Mouse (Mus musculus): ENCODE measurements around the gene Gng4.

- TF ChIP-seq POLR2A (IDR thresholded peaks at IDR 0.05; ENCODE audit: low read depth, low read length) = no peak
- no peak for TF ChIP-seq CTCF (IDR thresholded peaks at IDR 0.05; ENCODE audit: borderline replicate concordance, insufficient read depth, low read length)
Measured at GRCm38 (mm10) chr13:13791981-13792380, 8.1 kb downstream of the Gng4 start.

All from embryonic fibroblast, embryonic 13.5 days (primary cell).